Mouse (Mus musculus) liver, embryonic 13.5 days (tissue): Measurements from ENCODE around the gene Yae1d1. TPM values are rescaled to one million over a fixed set of nuclear protein-coding genes. Genes with fewer than 3 reads are reported as not detected.

Experiments
- polyA plus RNA-seq: library from polyadenylated mRNA; unstranded; fragments of >200 nt; fragmentation: Nextera tagmentation; extraction: Ambion mirVana; gene quantifications from 2 replicates; pipeline ENCODE4 v1.2.1, GENCODE M21; 2015

Yae1d1 gene
- polyA plus RNA-seq, 1 experiment from 2014 or later = 32.4 TPM

Other genes starting within 250 kb of the Yae1d1 start
- gene Cdk13, start 188.3 kb downstream of the Yae1d1 start, polyA plus RNA-seq = 7.5 and 7.6 TPM in 2 replicates
- gene Rala, start 49.1 kb downstream of the Yae1d1 start, polyA plus RNA-seq = 23.4 and 23.6 TPM in 2 replicates